Mouse (Mus musculus): ENCODE results near the gene Lmo7. TPM values are rescaled to one million over a fixed set of nuclear protein-coding genes. Genes with fewer than 3 reads are reported as not detected.

Lmo7 gene
- polyA plus RNA-seq, 1 experiment from 2014 or later: 13.8 TPM

GRCm38 (mm10) chr14:101747811-101748210 lies 18.1 kb downstream of the Lmo7 start:
- H3K27ac ChIP-seq: no peak overlapping the region
- no peak for ATAC-seq (ENCODE audit: insufficient number of reproducible peaks, insufficient read depth, low FRiP score, low TSS enrichment, low read depth)
- peaks cover 19% of the 10 kb centered on the region for H3K4me1 ChIP-seq (replicated peaks)
- 92% methylated on average over 11 of the region's 11 CpGs for WGBS
- H3K4me2 ChIP-seq: no peak overlapping the region
- H3K9me3 ChIP-seq: no peaks in the 10 kb centered on the region
- no peak overlapping the region for H3K9ac ChIP-seq (replicated peaks)
- H3K27me3 ChIP-seq: no peaks in the 10 kb centered on the region
- H3K4me3 ChIP-seq (replicated peaks): no peak overlapping the region
- H3K36me3 ChIP-seq: no peaks in the 10 kb centered on the region

DNA sequence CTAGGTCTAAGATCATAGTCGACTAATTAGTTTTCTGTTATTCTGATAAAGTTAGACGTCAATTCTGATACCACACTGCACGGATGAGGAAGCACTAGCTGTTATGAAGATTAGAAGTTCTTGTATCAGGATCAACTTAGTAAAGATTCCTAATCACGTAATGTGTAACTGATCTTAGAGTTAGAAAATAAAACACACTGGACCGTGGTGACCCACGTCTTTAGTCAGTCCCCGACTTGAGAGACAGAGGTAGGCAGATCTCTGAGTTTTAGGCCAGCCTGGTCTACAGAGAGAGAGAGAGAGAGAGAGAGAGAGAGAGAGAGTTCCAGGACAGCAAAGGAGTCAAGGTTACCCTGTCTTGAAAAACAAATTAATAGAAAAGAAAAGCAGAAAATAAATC lies 18.7 kb downstream of the Lmo7 start:
- no peak for ATAC-seq (ENCODE audit: insufficient number of reproducible peaks, insufficient read depth, low FRiP score, low TSS enrichment, low read depth)
- Histone ChIP-seq H3K4me2 (no peak overlapping the region), H3K27me3 (no peaks in the 10 kb centered on the region), H3K36me3 (no peaks in the 10 kb centered on the region), H3K27ac (no peak overlapping the region), H3K4me1 (replicated peaks) (peaks cover 19% of the 10 kb centered on the region), H3K9ac (replicated peaks) (no peak overlapping the region), H3K4me3 (replicated peaks) (no peak overlapping the region), H3K9me3 (no peaks in the 10 kb centered on the region)
- WGBS: 90% methylated on average over 7 of the region's 7 CpGs

DNA sequence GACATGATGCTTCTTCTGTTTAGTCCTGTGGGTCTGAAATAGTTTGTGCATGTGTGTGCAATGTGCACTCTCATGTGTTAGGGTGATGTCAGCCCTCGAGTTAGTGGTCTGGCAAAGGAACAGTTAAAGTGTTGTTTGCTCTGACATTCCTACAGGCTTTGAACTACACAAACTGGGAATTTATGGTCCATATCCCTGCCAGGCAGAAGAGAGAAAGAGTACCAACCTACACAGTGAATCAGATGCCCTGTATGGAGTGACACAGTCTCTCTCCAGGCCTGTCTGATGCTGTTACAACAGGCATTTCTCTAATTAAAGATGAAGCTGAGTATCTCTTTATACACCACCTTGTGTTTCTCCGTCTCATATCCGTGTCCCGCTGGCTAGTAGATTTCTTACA lies 21.2 kb downstream of the Lmo7 start:
- Histone ChIP-seq H3K27me3 (no peaks in the 10 kb centered on the region), H3K9ac (replicated peaks) (no peak overlapping the region), H3K36me3 (no peaks in the 10 kb centered on the region), H3K9me3 (no peaks in the 10 kb centered on the region), H3K4me2 (no peak overlapping the region), H3K4me3 (replicated peaks) (no peak overlapping the region), H3K4me1 (replicated peaks) (peaks cover 13% of the 10 kb centered on the region), H3K27ac (no peak overlapping the region)
- no peak for ATAC-seq (ENCODE audit: insufficient number of reproducible peaks, insufficient read depth, low FRiP score, low TSS enrichment, low read depth)
- WGBS: 80% methylated on average over 4 of the region's 4 CpGs

DNA sequence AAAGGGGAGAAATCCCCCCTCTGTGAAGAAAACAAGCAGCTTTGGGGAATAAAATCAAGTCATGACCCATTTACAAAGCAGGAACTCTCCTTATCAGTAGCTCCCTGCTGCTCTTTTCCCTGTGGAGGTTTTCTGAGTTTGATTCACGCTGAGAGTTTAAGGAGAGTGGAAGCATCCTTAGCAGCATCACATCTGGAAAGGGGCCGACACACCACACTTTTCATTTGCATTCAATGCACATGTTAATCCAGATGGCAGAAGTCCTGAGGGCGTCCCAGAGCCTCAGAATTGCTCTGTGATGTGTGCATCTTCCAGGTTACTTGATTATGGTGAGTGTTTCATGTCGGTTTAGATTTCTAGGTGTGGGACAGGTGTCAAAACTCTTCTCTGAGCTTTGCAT lies 25.7 kb downstream of the Lmo7 start:
- 47% methylated on average over 4 of the region's 4 CpGs for WGBS
- ATAC-seq (ENCODE audit: insufficient number of reproducible peaks, insufficient read depth, low FRiP score, low TSS enrichment, low read depth): no peak
- no peaks in the 10 kb centered on the region for H3K36me3 ChIP-seq
- no peaks in the 10 kb centered on the region for H3K27me3 ChIP-seq
- no peak overlapping the region for H3K27ac ChIP-seq
- no peak overlapping the region for H3K4me2 ChIP-seq
- no peak overlapping the region for H3K4me3 ChIP-seq (replicated peaks)
- no peaks in the 10 kb centered on the region for H3K9me3 ChIP-seq
- H3K4me1 ChIP-seq (replicated peaks): no peaks in the 10 kb centered on the region
- no peak overlapping the region for H3K9ac ChIP-seq (replicated peaks)

GRCm38 (mm10) chr14:101762267-101762666 lies 32.5 kb downstream of the Lmo7 start:
- no peak overlapping the region for H3K4me3 ChIP-seq (replicated peaks)

DNA sequence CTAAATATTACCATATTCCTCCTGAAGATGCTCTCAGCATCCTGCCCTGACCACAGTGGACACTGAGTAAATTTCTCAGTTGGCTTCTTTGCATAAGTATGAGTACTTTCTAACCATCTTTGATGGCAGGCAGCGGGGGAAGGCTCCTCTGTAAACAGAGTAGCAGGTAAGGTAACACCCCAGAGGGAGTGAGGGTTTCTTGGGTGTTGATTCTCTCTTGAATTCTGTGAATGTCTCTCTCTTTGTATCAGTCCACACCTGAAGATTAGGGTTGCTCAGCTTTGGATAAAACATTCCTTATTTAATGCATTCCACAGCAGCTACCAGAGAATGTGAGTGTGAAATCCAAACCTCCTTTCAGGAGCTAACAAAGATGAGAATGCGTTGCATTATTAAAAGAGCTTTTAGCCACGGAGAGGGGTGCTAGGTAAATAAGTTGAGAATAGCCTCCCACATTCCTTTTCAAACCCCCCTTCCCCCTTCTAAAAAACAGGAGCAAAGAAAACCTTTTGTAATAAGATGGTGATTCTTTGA lies 34.1 kb downstream of the Lmo7 start:
- no peaks in the 10 kb centered on the region for H3K4me1 ChIP-seq (replicated peaks)
- 45% methylated on average over 3 of the region's 3 CpGs for WGBS
- no peaks in the 10 kb centered on the region for H3K27me3 ChIP-seq
- ATAC-seq (ENCODE audit: insufficient number of reproducible peaks, insufficient read depth, low FRiP score, low TSS enrichment, low read depth): no peak
- no peak overlapping the region for H3K4me3 ChIP-seq (replicated peaks)
- H3K4me2 ChIP-seq: no peak overlapping the region
- H3K9ac ChIP-seq (replicated peaks): no peak overlapping the region
- H3K27ac ChIP-seq: no peak overlapping the region
- H3K36me3 ChIP-seq: no peaks in the 10 kb centered on the region
- H3K9me3 ChIP-seq: no peaks in the 10 kb centered on the region

More at GRCm38 (mm10) chr14:101762267-101762666, 32.5 kb downstream of the Lmo7 start:
- no peak overlapping the region for H3K27ac ChIP-seq
- H3K4me1 ChIP-seq (replicated peaks): no peaks in the 10 kb centered on the region
- ATAC-seq (ENCODE audit: insufficient number of reproducible peaks, insufficient read depth, low FRiP score, low TSS enrichment, low read depth): no peak
- H3K36me3 ChIP-seq: no peaks in the 10 kb centered on the region
- H3K9me3 ChIP-seq: no peaks in the 10 kb centered on the region
- H3K9ac ChIP-seq (replicated peaks): no peak overlapping the region
- H3K27me3 ChIP-seq: no peaks in the 10 kb centered on the region
- WGBS: 45% methylated on average over 1 of the region's 1 CpGs
- H3K4me2 ChIP-seq: no peak overlapping the region

DNA sequence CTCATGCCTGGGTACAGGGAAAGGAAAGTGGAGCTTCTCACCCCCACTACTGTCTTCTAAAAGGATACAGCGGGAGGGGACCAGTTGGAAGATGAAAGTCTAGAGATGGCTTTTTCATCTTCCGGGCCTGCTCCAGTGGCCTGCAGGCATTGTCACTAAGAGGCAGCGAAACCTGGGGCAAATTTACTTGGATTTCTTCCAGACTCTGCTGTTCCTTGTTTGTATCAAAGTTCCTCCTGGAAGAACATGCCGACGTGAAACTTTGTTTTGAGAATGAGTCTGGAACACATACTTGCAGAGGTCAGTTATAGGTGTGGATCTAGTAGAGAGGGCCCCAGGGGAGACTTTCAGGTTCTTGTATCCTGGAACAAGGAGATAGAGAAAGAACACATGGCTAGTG lies 41.6 kb downstream of the Lmo7 start:
- Histone ChIP-seq H3K36me3 (no peaks in the 10 kb centered on the region), H3K4me1 (replicated peaks) (no peaks in the 10 kb centered on the region), H3K4me3 (replicated peaks) (no peak overlapping the region), H3K27me3 (no peaks in the 10 kb centered on the region), H3K27ac (no peak overlapping the region), H3K9ac (replicated peaks) (no peak overlapping the region), H3K9me3 (no peaks in the 10 kb centered on the region), H3K4me2 (no peak overlapping the region)
- WGBS: 90% methylated on average over 5 of the region's 5 CpGs
- ATAC-seq (ENCODE audit: insufficient number of reproducible peaks, insufficient read depth, low FRiP score, low TSS enrichment, low read depth): no peak

GRCm38 (mm10) chr14:101771756-101772155 lies 42.0 kb downstream of the Lmo7 start:
- WGBS: 94% methylated on average over 6 of the region's 6 CpGs

DNA sequence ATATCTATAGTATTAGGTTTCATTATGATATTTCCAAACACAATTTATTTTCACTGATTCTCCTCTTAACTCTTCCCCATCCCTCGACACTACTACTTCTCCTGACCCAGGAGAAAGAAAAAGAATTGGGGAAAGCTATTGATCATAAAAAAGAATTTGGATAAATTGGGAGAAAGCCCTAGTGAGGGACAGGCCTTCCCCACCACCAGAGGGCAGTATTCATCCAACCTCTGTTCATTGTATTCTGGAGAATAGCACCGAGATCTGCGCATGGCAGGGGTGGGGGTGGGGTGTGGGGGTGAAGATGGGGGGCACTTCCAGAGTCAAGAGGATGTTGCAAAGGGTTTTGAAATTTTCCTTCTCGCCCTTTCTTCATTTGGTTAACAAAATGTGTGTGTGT lies 44.9 kb downstream of the Lmo7 start:
- Histone ChIP-seq H3K4me1 (replicated peaks) (no peaks in the 10 kb centered on the region), H3K27me3 (no peaks in the 10 kb centered on the region), H3K4me2 (no peak overlapping the region), H3K36me3 (no peaks in the 10 kb centered on the region), H3K9ac (replicated peaks) (no peak overlapping the region), H3K27ac (no peak overlapping the region), H3K4me3 (replicated peaks) (no peak overlapping the region), H3K9me3 (no peaks in the 10 kb centered on the region)
- ATAC-seq (ENCODE audit: insufficient number of reproducible peaks, insufficient read depth, low FRiP score, low TSS enrichment, low read depth): no peak
- WGBS: 57% methylated on average over 4 of the region's 4 CpGs

More at GRCm38 (mm10) chr14:101771756-101772155, 42.0 kb downstream of the Lmo7 start:
- Histone ChIP-seq H3K27ac (no peak overlapping the region), H3K9ac (replicated peaks) (no peak overlapping the region), H3K36me3 (no peaks in the 10 kb centered on the region), H3K4me1 (replicated peaks) (no peaks in the 10 kb centered on the region), H3K4me2 (no peak overlapping the region), H3K4me3 (replicated peaks) (no peak overlapping the region), H3K27me3 (no peaks in the 10 kb centered on the region), H3K9me3 (no peaks in the 10 kb centered on the region)
- ATAC-seq (ENCODE audit: insufficient number of reproducible peaks, insufficient read depth, low FRiP score, low TSS enrichment, low read depth): no peak

DNA sequence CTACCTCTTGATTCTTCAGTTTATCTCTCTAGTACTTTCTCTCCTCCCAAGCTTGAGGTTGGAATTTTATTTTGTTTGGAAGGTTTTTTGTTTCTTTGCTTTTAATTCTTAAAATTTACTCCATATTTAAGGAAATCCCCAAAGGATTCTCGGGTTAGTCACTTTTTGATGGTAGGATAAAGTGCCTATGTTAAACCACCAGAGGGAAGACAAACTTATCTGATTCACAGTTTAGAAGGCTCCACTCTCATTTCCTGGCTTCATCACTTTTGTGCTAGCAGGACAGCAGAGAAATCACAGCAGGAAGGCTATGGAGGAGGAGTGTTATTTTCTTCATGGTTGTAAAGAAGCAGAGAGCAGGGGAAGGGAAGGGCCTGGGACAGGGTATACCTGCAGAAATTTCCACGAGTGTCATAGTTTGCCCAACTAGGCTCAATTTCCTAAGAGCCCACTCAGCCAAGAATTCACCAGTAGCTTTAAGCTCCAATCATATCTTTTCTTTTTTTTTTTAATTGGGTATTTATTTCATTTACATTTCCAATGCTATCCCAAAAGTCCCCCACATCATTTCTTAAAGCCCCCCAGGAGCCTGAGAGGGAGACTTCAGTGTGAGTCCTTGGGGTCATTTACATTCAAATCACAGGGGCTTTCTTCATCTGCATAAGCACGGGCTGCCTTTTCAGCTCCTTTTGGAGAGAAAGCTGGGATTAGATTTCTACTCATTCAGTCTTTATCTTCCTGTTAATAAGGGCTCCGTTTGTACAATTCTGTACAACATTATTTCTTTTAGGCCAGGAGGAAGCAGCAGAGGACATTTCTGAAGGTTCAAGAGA lies 46.8 kb downstream of the Lmo7 start:
- no peak for ATAC-seq (ENCODE audit: insufficient number of reproducible peaks, insufficient read depth, low FRiP score, low TSS enrichment, low read depth)
- no peak overlapping the region for H3K4me2 ChIP-seq
- no peaks in the 10 kb centered on the region for H3K4me1 ChIP-seq (replicated peaks)
- no peaks in the 10 kb centered on the region for H3K27me3 ChIP-seq
- no peaks in the 10 kb centered on the region for H3K36me3 ChIP-seq
- WGBS: 20% methylated on average over 4 of the region's 4 CpGs
- H3K9me3 ChIP-seq: no peaks in the 10 kb centered on the region
- no peak overlapping the region for H3K9ac ChIP-seq (replicated peaks)
- no peak overlapping the region for H3K27ac ChIP-seq
- H3K4me3 ChIP-seq (replicated peaks): no peak overlapping the region

GRCm38 (mm10) chr14:101777129-101777493 lies 47.4 kb downstream of the Lmo7 start:
- Histone ChIP-seq H3K4me1 (replicated peaks) (no peaks in the 10 kb centered on the region), H3K9ac (replicated peaks) (no peak overlapping the region), H3K4me3 (replicated peaks) (no peak overlapping the region), H3K27ac (no peak overlapping the region), H3K36me3 (no peaks in the 10 kb centered on the region), H3K9me3 (no peaks in the 10 kb centered on the region), H3K4me2 (no peak overlapping the region), H3K27me3 (no peaks in the 10 kb centered on the region)
- no peak for ATAC-seq (ENCODE audit: insufficient number of reproducible peaks, insufficient read depth, low FRiP score, low TSS enrichment, low read depth)
- 39% methylated on average over 3 of the region's 3 CpGs for WGBS

- Histone ChIP-seq H3K4me3 (replicated peaks) (no peak overlapping the region), H3K4me2 (no peak overlapping the region), H3K9ac (replicated peaks) (no peak overlapping the region), H3K27me3 (no peaks in the 10 kb centered on the region), H3K9me3 (no peaks in the 10 kb centered on the region), H3K4me1 (replicated peaks) (no peaks in the 10 kb centered on the region), H3K36me3 (no peaks in the 10 kb centered on the region), H3K27ac (no peak overlapping the region)
- 93% methylated on average over 3 of the region's 3 CpGs for WGBS
- no peak for ATAC-seq (ENCODE audit: insufficient number of reproducible peaks, insufficient read depth, low FRiP score, low TSS enrichment, low read depth)
Measured at GRCm38 (mm10) chr14:101778426-101778825, 48.7 kb downstream of the Lmo7 start.
